Mouse (Mus musculus): ENCODE measurements around the gene Npnt. TPM values are rescaled to one million over a fixed set of nuclear protein-coding genes. Genes with fewer than 3 reads are reported as not detected.

The Npnt gene
- total and polyA plus RNA-seq, 2 experiments from 2014 or later = 0.73 to 2.1 TPM

- no peaks in the 10 kb centered on the region for H3K9me3 ChIP-seq (replicated peaks; ENCODE audit: control insufficient read depth, low read length)
- ATAC-seq (ENCODE audit: insufficient read depth, low read depth) (no peak), DNase-seq (ENCODE audit: low spot score) (no peak)
- TF ChIP-seq CTCF (IDR thresholded peaks at IDR 0.05; ENCODE audit: low read depth) (no peak), EP300 (IDR thresholded peaks at IDR 0.05; ENCODE audit: low read depth) (no peak)
- no peak overlapping the region for H3K4me3 ChIP-seq (ENCODE audit: low read depth, low read length)
- no peaks in the 10 kb centered on the region for H3K27me3 ChIP-seq (ENCODE audit: control insufficient read depth, insufficient read depth, low read length)
- no peak overlapping the region for H3K4me2 ChIP-seq (ENCODE audit: low read depth, low read length)
- no peaks in the 10 kb centered on the region for H3K36me3 ChIP-seq (replicated peaks; ENCODE audit: control insufficient read depth, insufficient read depth, low read length)
- WGBS = 91% methylated on average over 4 of the region's 4 CpGs
- no peaks in the 10 kb centered on the region for H3K4me1 ChIP-seq (ENCODE audit: control insufficient read depth, insufficient read depth)
- no peak overlapping the region for H3K27ac ChIP-seq (ENCODE audit: low read depth)
- no peak overlapping the region for H3K9ac ChIP-seq (replicated peaks; ENCODE audit: low read depth, low read length)
Measured at GRCm38 (mm10) chr3:132897891-132898290, 52.2 kb downstream of the Npnt start.

GRCm38 (mm10) chr3:132897390-132897789, 52.7 kb downstream of the Npnt start:
- Histone ChIP-seq H3K27me3 (ENCODE audit: control insufficient read depth, insufficient read depth, low read length) (no peaks in the 10 kb centered on the region), H3K9ac (replicated peaks; ENCODE audit: low read depth, low read length) (no peak overlapping the region), H3K36me3 (replicated peaks; ENCODE audit: control insufficient read depth, insufficient read depth, low read length) (no peaks in the 10 kb centered on the region), H3K9me3 (replicated peaks; ENCODE audit: control insufficient read depth, low read length) (no peaks in the 10 kb centered on the region), H3K4me3 (ENCODE audit: low read depth, low read length) (no peak overlapping the region), H3K4me1 (ENCODE audit: control insufficient read depth, insufficient read depth) (no peaks in the 10 kb centered on the region), H3K27ac (ENCODE audit: low read depth) (no peak overlapping the region), H3K4me2 (ENCODE audit: low read depth, low read length) (no peak overlapping the region)
- WGBS = 79% methylated on average over 5 of the region's 5 CpGs
- no peak for DNase-seq (ENCODE audit: low spot score)
- no peak for ATAC-seq (ENCODE audit: insufficient read depth, low read depth)
- TF ChIP-seq CTCF (IDR thresholded peaks at IDR 0.05; ENCODE audit: low read depth) = no peak
- no peak for TF ChIP-seq EP300 (IDR thresholded peaks at IDR 0.05; ENCODE audit: low read depth)

GRCm38 (mm10) chr3:132894086-132894485, 56.0 kb downstream of the Npnt start:
- DNase-seq (ENCODE audit: low spot score) (no peak), ATAC-seq (ENCODE audit: insufficient read depth, low read depth) (peak; percentile 53; the same call in 1 of the 2 replicates)
- no peak overlapping the region for H3K27ac ChIP-seq (ENCODE audit: low read depth)
- H3K36me3 ChIP-seq (replicated peaks; ENCODE audit: control insufficient read depth, insufficient read depth, low read length) = no peaks in the 10 kb centered on the region
- H3K4me3 ChIP-seq (ENCODE audit: low read depth, low read length) = no peak overlapping the region
- no peak overlapping the region for H3K9ac ChIP-seq (replicated peaks; ENCODE audit: low read depth, low read length)
- H3K4me2 ChIP-seq (ENCODE audit: low read depth, low read length) = peak overlapping the region; percentile 0; the same call in 1 of the 2 replicates
- no peak for TF ChIP-seq CTCF (IDR thresholded peaks at IDR 0.05; ENCODE audit: low read depth)
- TF ChIP-seq EP300 (IDR thresholded peaks at IDR 0.05; ENCODE audit: low read depth) = no peak
- WGBS = 27% methylated on average over 7 of the region's 7 CpGs
- no peaks in the 10 kb centered on the region for H3K27me3 ChIP-seq (ENCODE audit: control insufficient read depth, insufficient read depth, low read length)
- no peaks in the 10 kb centered on the region for H3K9me3 ChIP-seq (replicated peaks; ENCODE audit: control insufficient read depth, low read length)
- H3K4me1 ChIP-seq (ENCODE audit: control insufficient read depth, insufficient read depth) = no peaks in the 10 kb centered on the region

GRCm38 (mm10) chr3:132893676-132894075, 56.4 kb downstream of the Npnt start:
- ATAC-seq (ENCODE audit: insufficient read depth, low read depth) = peak; percentile 47; the same call in 1 of the 2 replicates
- H3K9me3 ChIP-seq (replicated peaks; ENCODE audit: control insufficient read depth, low read length) = no peaks in the 10 kb centered on the region
- TF ChIP-seq CTCF (IDR thresholded peaks at IDR 0.05; ENCODE audit: low read depth) = no peak
- no peak for TF ChIP-seq EP300 (IDR thresholded peaks at IDR 0.05; ENCODE audit: low read depth)
- no peaks in the 10 kb centered on the region for H3K27me3 ChIP-seq (ENCODE audit: control insufficient read depth, insufficient read depth, low read length)
- DNase-seq (ENCODE audit: low spot score) = no peak
- no peaks in the 10 kb centered on the region for H3K36me3 ChIP-seq (replicated peaks; ENCODE audit: control insufficient read depth, insufficient read depth, low read length)
- H3K27ac ChIP-seq (ENCODE audit: low read depth) = no peak overlapping the region
- no peak overlapping the region for H3K4me3 ChIP-seq (ENCODE audit: low read depth, low read length)
- 83% methylated on average over 3 of the region's 3 CpGs for WGBS
- no peaks in the 10 kb centered on the region for H3K4me1 ChIP-seq (ENCODE audit: control insufficient read depth, insufficient read depth)
- no peak overlapping the region for H3K9ac ChIP-seq (replicated peaks; ENCODE audit: low read depth, low read length)
- H3K4me2 ChIP-seq (ENCODE audit: low read depth, low read length) = peak overlapping the region; percentile 0; the same call in 1 of the 2 replicates

GRCm38 (mm10) chr3:132893044-132893443, 57.0 kb downstream of the Npnt start:
- Histone ChIP-seq H3K4me2 (ENCODE audit: low read depth, low read length) (no peak overlapping the region), H3K9me3 (replicated peaks; ENCODE audit: control insufficient read depth, low read length) (no peaks in the 10 kb centered on the region), H3K27ac (ENCODE audit: low read depth) (no peak overlapping the region), H3K36me3 (replicated peaks; ENCODE audit: control insufficient read depth, insufficient read depth, low read length) (no peaks in the 10 kb centered on the region), H3K4me3 (ENCODE audit: low read depth, low read length) (no peak overlapping the region), H3K27me3 (ENCODE audit: control insufficient read depth, insufficient read depth, low read length) (no peaks in the 10 kb centered on the region), H3K4me1 (ENCODE audit: control insufficient read depth, insufficient read depth) (no peaks in the 10 kb centered on the region), H3K9ac (replicated peaks; ENCODE audit: low read depth, low read length) (no peak overlapping the region)
- ATAC-seq (ENCODE audit: insufficient read depth, low read depth) = no peak
- TF ChIP-seq CTCF (IDR thresholded peaks at IDR 0.05; ENCODE audit: low read depth) (no peak), EP300 (IDR thresholded peaks at IDR 0.05; ENCODE audit: low read depth) (no peak)
- 60% methylated on average over 7 of the region's 7 CpGs for WGBS
- no peak for DNase-seq (ENCODE audit: low spot score)

GRCm38 (mm10) chr3:132892481-132892880, 57.6 kb downstream of the Npnt start:
- ATAC-seq (ENCODE audit: insufficient read depth, low read depth) = no peak
- WGBS = 86% methylated on average over 7 of the region's 7 CpGs
- Histone ChIP-seq H3K9me3 (replicated peaks; ENCODE audit: control insufficient read depth, low read length) (no peaks in the 10 kb centered on the region), H3K9ac (replicated peaks; ENCODE audit: low read depth, low read length) (no peak overlapping the region), H3K36me3 (replicated peaks; ENCODE audit: control insufficient read depth, insufficient read depth, low read length) (no peaks in the 10 kb centered on the region), H3K27ac (ENCODE audit: low read depth) (no peak overlapping the region), H3K4me1 (ENCODE audit: control insufficient read depth, insufficient read depth) (no peaks in the 10 kb centered on the region), H3K4me2 (ENCODE audit: low read depth, low read length) (no peak overlapping the region), H3K4me3 (ENCODE audit: low read depth, low read length) (no peak overlapping the region), H3K27me3 (ENCODE audit: control insufficient read depth, insufficient read depth, low read length) (no peaks in the 10 kb centered on the region)
- DNase-seq (ENCODE audit: low spot score) = no peak
- no peak for TF ChIP-seq EP300 (IDR thresholded peaks at IDR 0.05; ENCODE audit: low read depth)
- TF ChIP-seq CTCF (IDR thresholded peaks at IDR 0.05; ENCODE audit: low read depth) = no peak

All from heart, postnatal 0 days (tissue).